Mouse (Mus musculus): ENCODE measurements around the gene Pcdh9. TPM values are rescaled to one million over a fixed set of nuclear protein-coding genes. Genes with fewer than 3 reads are reported as not detected.

Pcdh9 gene
- polyA plus RNA-seq, 1 experiment from 2014 or later, result 33.7 TPM

GRCm38 (mm10) chr14:93126993-93127392, 763.5 kb downstream of the Pcdh9 start:
- Histone ChIP-seq H3K9ac (ENCODE audit: low read depth, low read length) (no peak overlapping the region), H3K27me3 (replicated peaks; ENCODE audit: control insufficient read depth, insufficient read depth, low read length) (no peaks in the 10 kb centered on the region), H3K27ac (replicated peaks; ENCODE audit: low read depth, low read length) (no peak overlapping the region), H3K36me3 (ENCODE audit: control insufficient read depth, insufficient read depth, low read length) (no peaks in the 10 kb centered on the region), H3K4me3 (ENCODE audit: low read depth, low read length) (no peak overlapping the region), H3K4me2 (ENCODE audit: low read depth, low read length) (no peak overlapping the region), H3K9me3 (ENCODE audit: control insufficient read depth, low read length) (no peaks in the 10 kb centered on the region), H3K4me1 (ENCODE audit: control insufficient read depth, insufficient read depth, low read length) (no peaks in the 10 kb centered on the region)
- 77% methylated on average over 3 of the region's 3 CpGs for WGBS
- DNase-seq (ENCODE audit: low spot score), result no peak
- no peak for ATAC-seq (ENCODE audit: low read depth)

GRCm38 (mm10) chr14:93102755-93103154, 787.7 kb downstream of the Pcdh9 start:
- Histone ChIP-seq H3K4me3 (ENCODE audit: low read depth, low read length) (no peak overlapping the region), H3K4me1 (ENCODE audit: control insufficient read depth, insufficient read depth, low read length) (no peaks in the 10 kb centered on the region), H3K27me3 (replicated peaks; ENCODE audit: control insufficient read depth, insufficient read depth, low read length) (no peaks in the 10 kb centered on the region), H3K27ac (replicated peaks; ENCODE audit: low read depth, low read length) (no peak overlapping the region), H3K36me3 (ENCODE audit: control insufficient read depth, insufficient read depth, low read length) (no peaks in the 10 kb centered on the region), H3K9ac (ENCODE audit: low read depth, low read length) (no peak overlapping the region), H3K4me2 (ENCODE audit: low read depth, low read length) (no peak overlapping the region), H3K9me3 (ENCODE audit: control insufficient read depth, low read length) (no peaks in the 10 kb centered on the region)
- 56% methylated on average over 2 of the region's 2 CpGs for WGBS
- DNase-seq (ENCODE audit: low spot score) (no peak), ATAC-seq (ENCODE audit: low read depth) (no peak)

GRCm38 (mm10) chr14:93095081-93095480, 795.4 kb downstream of the Pcdh9 start:
- no peak overlapping the region for H3K4me3 ChIP-seq (ENCODE audit: low read depth, low read length)
- DNase-seq (ENCODE audit: low spot score) (peak; percentile 48), ATAC-seq (ENCODE audit: low read depth) (no peak)
- WGBS, result 31% methylated on average over 2 of the region's 2 CpGs
- H3K4me2 ChIP-seq (ENCODE audit: low read depth, low read length), result no peak overlapping the region
- no peaks in the 10 kb centered on the region for H3K4me1 ChIP-seq (ENCODE audit: control insufficient read depth, insufficient read depth, low read length)
- no peak overlapping the region for H3K9ac ChIP-seq (ENCODE audit: low read depth, low read length)
- no peaks in the 10 kb centered on the region for H3K9me3 ChIP-seq (ENCODE audit: control insufficient read depth, low read length)
- H3K36me3 ChIP-seq (ENCODE audit: control insufficient read depth, insufficient read depth, low read length), result no peaks in the 10 kb centered on the region
- no peak overlapping the region for H3K27ac ChIP-seq (replicated peaks; ENCODE audit: low read depth, low read length)
- H3K27me3 ChIP-seq (replicated peaks; ENCODE audit: control insufficient read depth, insufficient read depth, low read length), result no peaks in the 10 kb centered on the region

GRCm38 (mm10) chr14:93092806-93093205, 797.7 kb downstream of the Pcdh9 start:
- Histone ChIP-seq H3K4me3 (ENCODE audit: low read depth, low read length) (no peak overlapping the region), H3K36me3 (ENCODE audit: control insufficient read depth, insufficient read depth, low read length) (no peaks in the 10 kb centered on the region), H3K4me2 (ENCODE audit: low read depth, low read length) (no peak overlapping the region), H3K27me3 (replicated peaks; ENCODE audit: control insufficient read depth, insufficient read depth, low read length) (no peaks in the 10 kb centered on the region), H3K27ac (replicated peaks; ENCODE audit: low read depth, low read length) (no peak overlapping the region), H3K9ac (ENCODE audit: low read depth, low read length) (no peak overlapping the region), H3K4me1 (ENCODE audit: control insufficient read depth, insufficient read depth, low read length) (no peaks in the 10 kb centered on the region), H3K9me3 (ENCODE audit: control insufficient read depth, low read length) (no peaks in the 10 kb centered on the region)
- ATAC-seq (ENCODE audit: low read depth) (no peak), DNase-seq (ENCODE audit: low spot score) (no peak)
- 81% methylated on average over 4 of the region's 4 CpGs for WGBS

- no peaks in the 10 kb centered on the region for H3K36me3 ChIP-seq (ENCODE audit: control insufficient read depth, insufficient read depth, low read length)
- no peaks in the 10 kb centered on the region for H3K4me1 ChIP-seq (ENCODE audit: control insufficient read depth, insufficient read depth, low read length)
- no peak overlapping the region for H3K4me3 ChIP-seq (ENCODE audit: low read depth, low read length)
- 69% methylated on average over 2 of the region's 2 CpGs for WGBS
- no peak overlapping the region for H3K4me2 ChIP-seq (ENCODE audit: low read depth, low read length)
- no peaks in the 10 kb centered on the region for H3K9me3 ChIP-seq (ENCODE audit: control insufficient read depth, low read length)
- no peak overlapping the region for H3K9ac ChIP-seq (ENCODE audit: low read depth, low read length)
- H3K27me3 ChIP-seq (replicated peaks; ENCODE audit: control insufficient read depth, insufficient read depth, low read length), result no peaks in the 10 kb centered on the region
- ATAC-seq (ENCODE audit: low read depth) (no peak), DNase-seq (ENCODE audit: low spot score) (no peak)
- no peak overlapping the region for H3K27ac ChIP-seq (replicated peaks; ENCODE audit: low read depth, low read length)
Observed at GRCm38 (mm10) chr14:93085646-93086045, 804.8 kb downstream of the Pcdh9 start.

- Histone ChIP-seq H3K36me3 (ENCODE audit: control insufficient read depth, insufficient read depth, low read length) (no peaks in the 10 kb centered on the region), H3K9me3 (ENCODE audit: control insufficient read depth, low read length) (no peaks in the 10 kb centered on the region), H3K9ac (ENCODE audit: low read depth, low read length) (no peak overlapping the region), H3K27me3 (replicated peaks; ENCODE audit: control insufficient read depth, insufficient read depth, low read length) (no peaks in the 10 kb centered on the region), H3K4me1 (ENCODE audit: control insufficient read depth, insufficient read depth, low read length) (no peaks in the 10 kb centered on the region), H3K4me2 (ENCODE audit: low read depth, low read length) (no peak overlapping the region), H3K4me3 (ENCODE audit: low read depth, low read length) (no peak overlapping the region), H3K27ac (replicated peaks; ENCODE audit: low read depth, low read length) (no peak overlapping the region)
- ATAC-seq (ENCODE audit: low read depth) (no peak), DNase-seq (ENCODE audit: low spot score) (no peak)
- 27% methylated on average over 2 of the region's 2 CpGs for WGBS
Observed at GRCm38 (mm10) chr14:93083140-93083539, 807.3 kb downstream of the Pcdh9 start.

- no peak overlapping the region for H3K9ac ChIP-seq (ENCODE audit: low read depth, low read length)
- 13% methylated on average over 2 of the region's 2 CpGs for WGBS
- H3K36me3 ChIP-seq (ENCODE audit: control insufficient read depth, insufficient read depth, low read length), result no peaks in the 10 kb centered on the region
- DNase-seq (ENCODE audit: low spot score) (peak; percentile 38), ATAC-seq (ENCODE audit: low read depth) (no peak)
- H3K9me3 ChIP-seq (ENCODE audit: control insufficient read depth, low read length), result no peaks in the 10 kb centered on the region
- no peak overlapping the region for H3K27ac ChIP-seq (replicated peaks; ENCODE audit: low read depth, low read length)
- no peaks in the 10 kb centered on the region for H3K27me3 ChIP-seq (replicated peaks; ENCODE audit: control insufficient read depth, insufficient read depth, low read length)
- H3K4me3 ChIP-seq (ENCODE audit: low read depth, low read length), result no peak overlapping the region
- no peaks in the 10 kb centered on the region for H3K4me1 ChIP-seq (ENCODE audit: control insufficient read depth, insufficient read depth, low read length)
- H3K4me2 ChIP-seq (ENCODE audit: low read depth, low read length), result no peak overlapping the region
Observed at GRCm38 (mm10) chr14:93080910-93081309, 809.6 kb downstream of the Pcdh9 start.

- no peak for ATAC-seq (ENCODE audit: low read depth)
- Histone ChIP-seq H3K4me2 (ENCODE audit: low read depth, low read length) (no peak overlapping the region), H3K9me3 (ENCODE audit: control insufficient read depth, low read length) (no peaks in the 10 kb centered on the region), H3K27ac (replicated peaks; ENCODE audit: low read depth, low read length) (no peak overlapping the region), H3K36me3 (ENCODE audit: control insufficient read depth, insufficient read depth, low read length) (no peaks in the 10 kb centered on the region), H3K4me1 (ENCODE audit: control insufficient read depth, insufficient read depth, low read length) (no peaks in the 10 kb centered on the region), H3K9ac (ENCODE audit: low read depth, low read length) (no peak overlapping the region), H3K4me3 (ENCODE audit: low read depth, low read length) (no peak overlapping the region), H3K27me3 (replicated peaks; ENCODE audit: control insufficient read depth, insufficient read depth, low read length) (no peaks in the 10 kb centered on the region)
- WGBS, result 52% methylated on average over 2 of the region's 2 CpGs
- DNase-seq (ENCODE audit: low spot score), result no peak
Observed at GRCm38 (mm10) chr14:93075761-93076160, 814.7 kb downstream of the Pcdh9 start.

- H3K9me3 ChIP-seq (ENCODE audit: control insufficient read depth, low read length), result no peaks in the 10 kb centered on the region
- DNase-seq (ENCODE audit: low spot score), result no peak
- no peaks in the 10 kb centered on the region for H3K36me3 ChIP-seq (ENCODE audit: control insufficient read depth, insufficient read depth, low read length)
- ATAC-seq (ENCODE audit: low read depth), result no peak
- no peak overlapping the region for H3K4me3 ChIP-seq (ENCODE audit: low read depth, low read length)
- H3K27ac ChIP-seq (replicated peaks; ENCODE audit: low read depth, low read length), result no peak overlapping the region
- 60% methylated on average over 5 of the region's 5 CpGs for WGBS
- H3K4me1 ChIP-seq (ENCODE audit: control insufficient read depth, insufficient read depth, low read length), result peaks cover 4% of the 10 kb centered on the region; the same call in 1 of the 2 replicates
- H3K4me2 ChIP-seq (ENCODE audit: low read depth, low read length), result no peak overlapping the region
- H3K9ac ChIP-seq (ENCODE audit: low read depth, low read length), result no peak overlapping the region
- H3K27me3 ChIP-seq (replicated peaks; ENCODE audit: control insufficient read depth, insufficient read depth, low read length), result no peaks in the 10 kb centered on the region
Observed at GRCm38 (mm10) chr14:93072346-93072745, 818.1 kb downstream of the Pcdh9 start.

Measured in embryonic facial prominence, embryonic 14.5 days (tissue).